Mouse (Mus musculus): Measurements from ENCODE around the gene A830031A19Rik. TPM values are rescaled to one million over a fixed set of nuclear protein-coding genes. Genes with fewer than 3 reads are reported as not detected.

The A830031A19Rik gene
- polyA plus RNA-seq, 1 experiment from 2014 or later, result not detected

DNA sequence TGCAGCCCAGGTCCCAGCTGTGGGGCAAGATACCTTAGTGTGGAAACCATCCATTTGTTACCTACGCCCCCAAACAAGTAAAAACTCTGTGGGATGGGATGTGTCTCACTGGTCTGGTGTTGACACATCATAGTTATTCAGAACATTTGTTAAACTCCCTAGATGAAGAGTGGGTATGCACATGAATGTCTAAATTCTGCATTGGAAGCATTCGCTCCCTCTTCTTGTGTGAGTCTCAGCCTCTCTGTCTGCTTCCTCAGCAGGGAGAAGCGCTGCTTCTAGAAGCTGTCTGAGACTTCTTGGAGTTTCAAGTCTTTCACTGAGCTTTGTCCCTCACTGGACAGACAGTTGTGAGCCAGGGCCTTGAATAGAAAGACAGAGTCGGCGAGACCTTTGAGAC lies 65.9 kb downstream of the A830031A19Rik start:
- Histone ChIP-seq H3K27ac (ENCODE audit: low read length) (no peak overlapping the region), H3K36me3 (ENCODE audit: control insufficient read depth, insufficient read depth, low read length) (no peaks in the 10 kb centered on the region), H3K4me3 (ENCODE audit: low read length) (no peak overlapping the region), H3K9me3 (ENCODE audit: control insufficient read depth, low read length) (no peaks in the 10 kb centered on the region), H3K9ac (ENCODE audit: low read length) (no peak overlapping the region), H3K4me2 (ENCODE audit: low read depth, low read length) (no peak overlapping the region), H3K4me1 (replicated peaks; ENCODE audit: control insufficient read depth, insufficient read depth, low read length) (no peaks in the 10 kb centered on the region), H3K27me3 (ENCODE audit: control insufficient read depth, insufficient read depth, low read depth, low read length) (no peaks in the 10 kb centered on the region)
- no peak for ATAC-seq (ENCODE audit: low read depth)
- WGBS, result 82% methylated on average over 5 of the region's 5 CpGs

DNA sequence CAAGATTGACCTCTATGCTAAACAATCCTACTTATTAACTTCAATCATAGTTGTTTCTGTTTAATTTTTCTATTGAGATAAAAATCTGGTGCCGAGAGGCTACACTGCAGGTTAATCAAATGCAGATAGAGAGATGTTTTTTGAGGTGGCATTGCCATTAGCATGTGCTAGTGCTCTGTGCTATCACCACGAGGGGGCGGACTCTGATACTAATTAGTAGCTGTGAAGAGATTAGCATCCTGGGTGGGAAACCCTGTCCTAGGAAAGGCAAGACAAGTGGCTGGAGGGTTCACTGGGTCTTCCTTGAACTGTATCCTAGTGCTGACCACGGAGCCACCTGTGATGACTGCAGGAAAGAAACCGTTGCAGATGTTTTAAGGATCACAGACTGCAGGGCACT lies 66.6 kb downstream of the A830031A19Rik start:
- Histone ChIP-seq H3K27me3 (ENCODE audit: control insufficient read depth, insufficient read depth, low read depth, low read length) (no peaks in the 10 kb centered on the region), H3K36me3 (ENCODE audit: control insufficient read depth, insufficient read depth, low read length) (no peaks in the 10 kb centered on the region), H3K4me3 (ENCODE audit: low read length) (no peak overlapping the region), H3K9me3 (ENCODE audit: control insufficient read depth, low read length) (no peaks in the 10 kb centered on the region), H3K27ac (ENCODE audit: low read length) (no peak overlapping the region), H3K9ac (ENCODE audit: low read length) (no peak overlapping the region), H3K4me1 (replicated peaks; ENCODE audit: control insufficient read depth, insufficient read depth, low read length) (no peaks in the 10 kb centered on the region), H3K4me2 (ENCODE audit: low read depth, low read length) (no peak overlapping the region)
- ATAC-seq (ENCODE audit: low read depth), result no peak
- WGBS, result 34% methylated on average over 5 of the region's 5 CpGs

GRCm38 (mm10) chr11:24005445-24006156 lies 69.3 kb downstream of the A830031A19Rik start:
- no peak overlapping the region for H3K9ac ChIP-seq (ENCODE audit: low read length)
- no peaks in the 10 kb centered on the region for H3K9me3 ChIP-seq (ENCODE audit: control insufficient read depth, low read length)
- no peaks in the 10 kb centered on the region for H3K4me1 ChIP-seq (replicated peaks; ENCODE audit: control insufficient read depth, insufficient read depth, low read length)
- H3K4me3 ChIP-seq (ENCODE audit: low read length), result no peak overlapping the region
- ATAC-seq (ENCODE audit: low read depth), result no peak
- H3K27me3 ChIP-seq (ENCODE audit: control insufficient read depth, insufficient read depth, low read depth, low read length), result no peaks in the 10 kb centered on the region
- H3K27ac ChIP-seq (ENCODE audit: low read length), result no peak overlapping the region
- 77% methylated on average over 15 of the region's 15 CpGs for WGBS
- H3K4me2 ChIP-seq (ENCODE audit: low read depth, low read length), result no peak overlapping the region
- no peaks in the 10 kb centered on the region for H3K36me3 ChIP-seq (ENCODE audit: control insufficient read depth, insufficient read depth, low read length)

GRCm38 (mm10) chr11:24000675-24001074 lies 74.2 kb downstream of the A830031A19Rik start:
- H3K36me3 ChIP-seq (ENCODE audit: control insufficient read depth, insufficient read depth, low read length), result no peaks in the 10 kb centered on the region
- no peak overlapping the region for H3K4me3 ChIP-seq (ENCODE audit: low read length)
- H3K4me2 ChIP-seq (ENCODE audit: low read depth, low read length), result no peak overlapping the region
- 51% methylated on average over 7 of the region's 7 CpGs for WGBS
- H3K27ac ChIP-seq (ENCODE audit: low read length), result no peak overlapping the region
- no peak overlapping the region for H3K9ac ChIP-seq (ENCODE audit: low read length)
- no peaks in the 10 kb centered on the region for H3K27me3 ChIP-seq (ENCODE audit: control insufficient read depth, insufficient read depth, low read depth, low read length)
- no peaks in the 10 kb centered on the region for H3K9me3 ChIP-seq (ENCODE audit: control insufficient read depth, low read length)
- ATAC-seq (ENCODE audit: low read depth), result no peak
- H3K4me1 ChIP-seq (replicated peaks; ENCODE audit: control insufficient read depth, insufficient read depth, low read length), result no peaks in the 10 kb centered on the region

Small RNAs within 50 kb of the gene (microRNA-seq; reads per million reads assigned to microRNA genes)
- gene Gm44381, result not detected

Other genes starting within 250 kb of the A830031A19Rik start
- gene Papolg, start 179.8 kb downstream of the A830031A19Rik start, polyA plus RNA-seq (2015; fragmentation: Nextera tagmentation; extraction: Ambion mirVana), result 13.3 and 14.5 TPM in 2 replicates
- 13.0 and 15.3 TPM in 2 replicates for gene Bcl11a, start 3.0 kb upstream of the A830031A19Rik start, polyA plus RNA-seq (2015; fragmentation: Nextera tagmentation; extraction: Ambion mirVana)